Mouse (Mus musculus) kidney, embryonic 15.5 days (tissue): Measurements from ENCODE around the gene Bap1. TPM values are rescaled to one million over a fixed set of nuclear protein-coding genes. Genes with fewer than 3 reads are reported as not detected.

Experiments
- ATAC-seq: fragments of 200-750 bp; cut with Nextera tagmentation; replicated peaks from 2 replicates; pipeline ENCODE4 v1.8.0; 2017; ENCODE audit warnings: moderate TSS enrichment; ENCODE audit not compliant: low FRiP score
- H3K27ac ChIP-seq: fragments of 300-500 bp; sonication (generic); 2 replicates; pipeline ENCODE4 v1.5.1; 2015; ENCODE audit warnings: mild to moderate bottlenecking, inconsistent platforms
- H3K27me3 ChIP-seq: fragments of 300-500 bp; sonication (generic); 2 replicates; pipeline ENCODE4 v1.6.1; 2015; ENCODE audit warnings: inconsistent platforms
- H3K36me3 ChIP-seq: fragments of 300-500 bp; sonication (generic); 2 replicates; pipeline ENCODE4 v1.6.1; 2015; ENCODE audit warnings: inconsistent platforms
- H3K4me1 ChIP-seq: fragments of 300-500 bp; sonication (generic); 2 replicates; pipeline ENCODE4 v1.6.1; 2015; ENCODE audit warnings: inconsistent platforms
- H3K4me2 ChIP-seq: fragments of 300-500 bp; sonication (generic); 2 replicates; pipeline ENCODE4 v1.6.1; 2015; ENCODE audit warnings: moderate library complexity, mild to moderate bottlenecking, inconsistent platforms
- H3K4me3 ChIP-seq: fragments of 300-500 bp; sonication (generic); replicated peaks from 2 replicates; pipeline ENCODE4 v1.5.1; 2015; ENCODE audit warnings: mild to moderate bottlenecking, inconsistent platforms
- H3K9ac ChIP-seq: fragments of 300-500 bp; sonication (generic); 2 replicates; pipeline ENCODE4 v1.6.1; 2015; ENCODE audit warnings: mild to moderate bottlenecking, inconsistent platforms
- H3K9me3 ChIP-seq: fragments of 300-500 bp; sonication (generic); replicated peaks from 2 replicates; pipeline ENCODE4 v1.6.1; 2016; ENCODE audit warnings: inconsistent platforms
- WGBS: fragments of 180-500 bp; shearing (Covaris S2); methylation state at CpG from one replicate; pipeline ENCODE4 v1.1.7; 2015; ENCODE audit warnings: mixed read lengths; 5-methylcytosine and 5-hydroxymethylcytosine counted together
- polyA plus RNA-seq: library from polyadenylated mRNA; unstranded; fragments of >200 nt; fragmentation: Nextera tagmentation; extraction: Ambion mirVana; gene quantifications from 2 replicates; pipeline ENCODE4 v1.2.1, GENCODE M21; 2015

The Bap1 gene
- polyA plus RNA-seq, 1 experiment from 2014 or later: 96.8 TPM

DNA sequence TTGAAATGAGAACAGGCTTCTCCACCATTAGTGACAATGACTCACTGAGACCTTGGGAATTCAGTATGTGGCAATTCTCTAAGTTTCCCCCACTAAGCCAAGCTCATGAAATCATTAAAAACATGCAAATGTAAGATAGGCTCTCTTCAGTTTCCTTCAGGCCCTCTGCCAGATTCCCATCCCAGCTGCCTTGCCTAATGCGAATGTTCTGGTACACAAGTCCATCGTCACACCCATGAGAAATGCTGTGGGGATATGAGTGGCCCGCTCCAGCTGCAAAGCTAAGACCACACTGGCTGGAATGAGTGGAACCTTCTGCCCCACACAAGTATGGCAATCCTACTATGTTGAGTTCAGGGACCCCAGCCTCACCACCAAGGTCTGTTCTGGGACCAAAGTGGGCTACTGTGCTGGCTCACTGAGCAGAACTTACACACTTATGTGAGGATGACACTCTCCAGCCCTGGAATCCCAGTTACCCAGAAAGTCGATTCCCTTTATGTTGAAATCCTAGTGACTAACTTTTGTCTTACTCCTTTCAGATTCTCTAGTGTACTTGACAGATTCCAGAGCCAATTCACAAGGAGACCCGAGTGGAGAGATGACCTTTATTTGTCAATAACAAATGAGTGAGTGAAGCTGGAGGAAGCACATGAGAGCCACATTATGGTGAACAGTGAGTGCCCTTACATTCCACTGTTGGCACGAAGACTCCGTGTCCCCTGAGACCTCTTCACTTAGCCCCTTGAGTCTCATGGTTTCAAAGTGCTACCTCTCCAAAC is 14.0 kb upstream of the Bap1 start:
- Histone ChIP-seq H3K36me3 (0 out of 2 replicates have a peak, but pooled peaks cover 6% of the 10 kb centered on the region), H3K9me3 (no peaks in the 10 kb centered on the region), H3K27me3 (no peaks in the 10 kb centered on the region), H3K4me1 (peaks cover 14% of the 10 kb centered on the region), H3K9ac (no peak overlapping the region), H3K27ac (no peak overlapping the region), H3K4me2 (no peak overlapping the region), H3K4me3 (no peak overlapping the region)
- no peak for ATAC-seq
- WGBS: 85% methylated on average over 7 of the region's 7 CpGs

- Histone ChIP-seq H3K9ac (no peak overlapping the region), H3K4me3 (no peak overlapping the region), H3K4me1 (no peaks in the 10 kb centered on the region), H3K27me3 (no peaks in the 10 kb centered on the region), H3K9me3 (no peaks in the 10 kb centered on the region), H3K27ac (no peak overlapping the region), H3K4me2 (no peak overlapping the region), H3K36me3 (0 out of 2 replicates have a peak, but pooled peaks cover 6% of the 10 kb centered on the region)
- no peak for ATAC-seq
- WGBS: 63% methylated on average over 3 of the region's 3 CpGs
Measured at GRCm38 (mm10) chr14:31240528-31240927, 10.7 kb upstream of the Bap1 start.

DNA sequence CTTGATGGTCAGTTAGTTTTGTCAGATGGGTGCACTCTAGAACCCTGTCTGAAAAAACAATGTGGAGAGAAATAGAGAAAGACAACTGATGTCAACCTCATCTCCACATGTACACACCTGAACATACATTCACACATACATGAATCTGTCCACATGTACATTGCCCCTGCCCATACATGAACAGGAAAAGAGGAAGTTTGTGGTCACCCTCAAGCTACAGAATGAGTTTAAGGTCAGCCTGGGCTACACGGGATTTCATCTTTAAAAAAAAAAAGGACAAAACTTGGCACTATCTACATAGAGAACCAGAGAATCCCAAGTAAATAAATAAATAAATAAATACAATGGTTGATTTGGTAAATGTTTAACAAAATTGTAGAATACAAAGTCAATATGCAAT is 6.5 kb upstream of the Bap1 start:
- H3K9ac ChIP-seq: no peak overlapping the region
- 86% methylated on average over 1 of the region's 1 CpGs for WGBS
- no peak overlapping the region for H3K4me2 ChIP-seq
- no peak overlapping the region for H3K27ac ChIP-seq
- no peaks in the 10 kb centered on the region for H3K36me3 ChIP-seq
- peaks cover under 1% of the 10 kb centered on the region; the same call in 1 of the 2 replicates for H3K4me1 ChIP-seq
- no peak for ATAC-seq
- no peaks in the 10 kb centered on the region for H3K9me3 ChIP-seq
- H3K4me3 ChIP-seq: no peak overlapping the region
- H3K27me3 ChIP-seq: no peaks in the 10 kb centered on the region

DNA sequence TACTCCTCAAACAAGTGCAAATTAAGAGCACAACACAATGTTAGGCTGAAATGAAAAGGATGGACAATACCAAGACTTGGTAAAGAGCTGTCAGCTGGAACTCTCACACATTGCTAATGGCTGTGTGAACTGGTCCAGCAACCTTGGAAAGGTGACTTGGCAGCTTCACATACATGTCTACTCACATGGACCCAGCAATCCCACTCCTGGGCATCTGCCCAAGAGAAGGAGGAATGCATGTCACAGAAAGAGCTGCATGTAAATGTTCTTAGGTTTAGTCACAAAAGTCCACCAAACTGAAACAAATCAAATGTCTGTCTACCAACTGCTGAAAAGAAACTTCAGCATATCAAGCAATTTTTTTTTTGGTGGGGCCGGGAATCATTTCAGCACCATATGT is 5.3 kb upstream of the Bap1 start:
- Histone ChIP-seq H3K4me3 (no peak overlapping the region), H3K9me3 (no peaks in the 10 kb centered on the region), H3K4me1 (peaks cover 8% of the 10 kb centered on the region), H3K4me2 (no peak overlapping the region), H3K9ac (no peak overlapping the region), H3K36me3 (no peaks in the 10 kb centered on the region), H3K27ac (no peak overlapping the region), H3K27me3 (no peaks in the 10 kb centered on the region)
- no peak for ATAC-seq
- 90% methylated on average over 1 of the region's 1 CpGs for WGBS

- H3K4me2 ChIP-seq: no peak overlapping the region
- H3K36me3 ChIP-seq: peaks cover 10% of the 10 kb centered on the region
- no peak overlapping the region for H3K27ac ChIP-seq
- H3K9me3 ChIP-seq: no peaks in the 10 kb centered on the region
- H3K9ac ChIP-seq: no peak overlapping the region
- 92% methylated on average over 6 of the region's 6 CpGs for WGBS
- ATAC-seq: no peak
- no peaks in the 10 kb centered on the region for H3K27me3 ChIP-seq
- no peak overlapping the region for H3K4me3 ChIP-seq
- peaks cover 21% of the 10 kb centered on the region for H3K4me1 ChIP-seq
Measured at GRCm38 (mm10) chr14:31248396-31248795, 2.9 kb upstream of the Bap1 start.

GRCm38 (mm10) chr14:31250222-31251083 is 797 bp upstream of the Bap1 start:
- Histone ChIP-seq H3K4me3 (peak overlapping the region; percentile 100), H3K9me3 (no peaks in the 10 kb centered on the region), H3K27ac (peak overlapping the region; percentile 99), H3K4me2 (peak overlapping the region; percentile 75), H3K4me1 (peaks cover 21% of the 10 kb centered on the region), H3K27me3 (no peaks in the 10 kb centered on the region), H3K9ac (peak overlapping the region; percentile 100), H3K36me3 (peaks cover 30% of the 10 kb centered on the region)
- 17% methylated on average over 38 of the region's 38 CpGs for WGBS
- peak; percentile 10; the same call in 1 of the 2 replicates for ATAC-seq

- Histone ChIP-seq H3K27me3 (no peaks in the 10 kb centered on the region), H3K36me3 (peaks cover 42% of the 10 kb centered on the region), H3K4me2 (peak overlapping the region; percentile 75), H3K4me1 (peaks cover 21% of the 10 kb centered on the region), H3K4me3 (peak overlapping the region; percentile 100), H3K27ac (peak overlapping the region; percentile 99), H3K9ac (peak overlapping the region; percentile 100), H3K9me3 (no peaks in the 10 kb centered on the region)
- 1% methylated on average over 18 of the region's 18 CpGs for WGBS
- no peak; the same call in 1 of the 2 replicates for ATAC-seq
Measured at GRCm38 (mm10) chr14:31251626-31252025, 376 bp downstream of the Bap1 start.

DNA sequence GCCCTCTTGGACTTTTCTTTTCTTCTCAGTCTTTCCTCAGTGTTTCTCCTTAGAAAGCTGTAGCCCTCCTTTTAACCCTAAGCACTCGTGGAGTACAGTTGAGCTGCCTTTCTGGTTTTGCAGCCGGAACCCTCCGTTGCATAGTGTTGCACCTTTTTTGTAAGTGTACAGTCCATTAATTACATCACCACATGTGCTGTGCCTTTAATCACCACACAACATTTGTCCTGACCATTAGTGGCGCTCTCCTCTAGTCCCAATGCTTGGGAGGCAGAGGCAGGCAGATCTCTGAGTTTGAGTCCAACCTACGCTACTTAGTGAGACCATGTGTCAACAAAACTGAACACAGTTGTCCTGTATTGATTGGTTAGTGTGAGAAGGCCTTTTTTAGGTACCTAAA is 841 bp downstream of the Bap1 start:
- H3K9me3 ChIP-seq: no peaks in the 10 kb centered on the region
- H3K4me1 ChIP-seq: peaks cover 21% of the 10 kb centered on the region
- H3K9ac ChIP-seq: peak overlapping the region; percentile 100
- ATAC-seq: no peak
- peak overlapping the region; percentile 99; the same call in 1 of the 2 replicates for H3K27ac ChIP-seq
- H3K4me3 ChIP-seq: peak overlapping the region; percentile 100
- peaks cover 47% of the 10 kb centered on the region for H3K36me3 ChIP-seq
- peak overlapping the region; percentile 75 for H3K4me2 ChIP-seq
- no peaks in the 10 kb centered on the region for H3K27me3 ChIP-seq
- 88% methylated on average over 5 of the region's 5 CpGs for WGBS

DNA sequence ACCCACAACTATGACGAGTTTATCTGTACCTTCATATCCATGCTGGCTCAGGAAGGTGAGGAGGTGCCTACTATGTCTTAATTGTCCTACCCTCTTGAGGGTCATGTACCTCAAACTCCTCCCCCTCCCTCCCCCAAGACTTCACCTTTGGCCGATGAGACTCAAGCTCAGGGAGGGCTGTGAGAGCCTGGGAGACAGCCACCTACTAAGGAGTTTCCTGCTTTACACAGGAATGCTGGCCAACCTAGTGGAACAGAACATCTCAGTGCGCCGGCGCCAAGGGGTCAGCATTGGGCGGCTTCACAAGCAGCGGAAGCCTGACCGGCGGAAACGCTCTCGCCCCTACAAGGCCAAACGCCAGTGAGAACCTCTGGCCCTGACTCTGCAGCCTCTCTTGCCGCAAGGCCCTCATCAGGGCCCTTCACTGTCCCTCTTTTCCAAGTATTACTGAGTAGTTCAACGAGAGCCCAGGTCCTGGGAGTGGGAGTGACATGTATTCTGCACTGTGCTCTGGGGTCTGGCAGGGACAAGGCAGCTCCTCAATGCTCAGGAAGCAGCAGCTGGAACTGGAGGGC is 7.3 kb downstream of the Bap1 start:
- Histone ChIP-seq H3K9me3 (no peaks in the 10 kb centered on the region), H3K9ac (no peak overlapping the region), H3K4me3 (no peak overlapping the region), H3K4me1 (no peaks in the 10 kb centered on the region), H3K27me3 (no peaks in the 10 kb centered on the region), H3K27ac (no peak overlapping the region), H3K36me3 (peaks cover 99% of the 10 kb centered on the region), H3K4me2 (no peak overlapping the region)
- no peak for ATAC-seq
- 93% methylated on average over 14 of the region's 14 CpGs for WGBS

GRCm38 (mm10) chr14:31260374-31260773 is 9.1 kb downstream of the Bap1 start:
- Histone ChIP-seq H3K4me1 (no peaks in the 10 kb centered on the region), H3K9me3 (no peaks in the 10 kb centered on the region), H3K36me3 (peaks cover 81% of the 10 kb centered on the region), H3K4me2 (no peak overlapping the region), H3K9ac (no peak overlapping the region), H3K27ac (no peak overlapping the region), H3K27me3 (no peaks in the 10 kb centered on the region), H3K4me3 (no peak overlapping the region)
- 91% methylated on average over 4 of the region's 4 CpGs for WGBS
- peak; percentile 47; the same call in 1 of the 2 replicates for ATAC-seq

DNA sequence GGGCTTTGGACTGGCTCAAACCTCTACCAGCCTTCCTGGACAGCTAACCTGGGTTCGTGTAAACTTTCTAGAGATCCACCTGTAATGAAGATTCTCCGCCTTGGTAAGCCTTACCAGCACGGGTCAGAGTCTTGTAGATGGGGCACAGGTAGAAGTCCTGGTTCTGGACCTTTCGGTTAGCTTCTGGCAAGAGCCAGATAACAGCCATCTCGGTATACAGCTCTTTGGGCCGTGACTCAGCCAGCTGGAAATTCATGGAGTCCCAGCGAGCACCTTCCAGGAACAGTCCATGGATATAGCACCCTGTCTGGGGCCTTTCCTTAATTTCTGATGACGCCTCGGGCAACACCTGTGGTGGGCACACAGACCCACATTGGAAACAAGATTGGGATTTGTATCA is 9.7 kb downstream of the Bap1 start:
- Histone ChIP-seq H3K36me3 (peaks cover 75% of the 10 kb centered on the region), H3K9me3 (no peaks in the 10 kb centered on the region), H3K27me3 (no peaks in the 10 kb centered on the region), H3K9ac (no peak overlapping the region), H3K4me3 (no peak overlapping the region), H3K27ac (no peak overlapping the region), H3K4me1 (no peaks in the 10 kb centered on the region), H3K4me2 (no peak overlapping the region)
- no peak for ATAC-seq
- 91% methylated on average over 9 of the region's 9 CpGs for WGBS

- Histone ChIP-seq H3K4me3 (no peak overlapping the region), H3K27me3 (no peaks in the 10 kb centered on the region), H3K9ac (no peak overlapping the region), H3K27ac (no peak overlapping the region), H3K36me3 (peaks cover 8% of the 10 kb centered on the region; the same call in 1 of the 2 replicates), H3K4me2 (no peak overlapping the region), H3K9me3 (no peaks in the 10 kb centered on the region), H3K4me1 (peaks cover 17% of the 10 kb centered on the region)
- no peak for ATAC-seq
- 82% methylated on average over 11 of the region's 11 CpGs for WGBS
Measured at GRCm38 (mm10) chr14:31267649-31268048, 16.4 kb downstream of the Bap1 start.
